Mouse (Mus musculus) neural tube, embryonic 12.5 days (tissue): Measurements from ENCODE around the gene Kirrel3. TPM values are rescaled to one million over a fixed set of nuclear protein-coding genes. Genes with fewer than 3 reads are reported as not detected.

Experiments
- ATAC-seq: fragments of 200-750 bp; cut with Nextera tagmentation; 2 replicates; pipeline ENCODE4 v1.8.0; 2017; ENCODE audit warnings: low read depth, mild to moderate bottlenecking, moderate TSS enrichment, moderate library complexity; ENCODE audit not compliant: low FRiP score
- H3K27ac ChIP-seq: fragments of 300-500 bp; sonication (generic); 2 replicates; pipeline ENCODE4 v1.5.1; 2016
- H3K27me3 ChIP-seq: fragments of 300-500 bp; sonication (generic); replicated peaks from 2 replicates; pipeline ENCODE4 v1.6.1; 2016; ENCODE audit warnings: mild to moderate bottlenecking
- H3K36me3 ChIP-seq: fragments of 300-500 bp; sonication (generic); 2 replicates; pipeline ENCODE4 v1.6.1; 2016; ENCODE audit warnings: mild to moderate bottlenecking
- H3K4me1 ChIP-seq: fragments of 300-500 bp; sonication (generic); 2 replicates; pipeline ENCODE4 v1.6.1; 2016
- H3K4me2 ChIP-seq: fragments of 300-500 bp; sonication (generic); replicated peaks from 2 replicates; pipeline ENCODE4 v1.6.1; 2016; ENCODE audit warnings: mild to moderate bottlenecking
- H3K4me3 ChIP-seq: fragments of 300-500 bp; sonication (generic); 2 replicates; pipeline ENCODE4 v1.5.1; 2016
- H3K9ac ChIP-seq: fragments of 300-500 bp; sonication (generic); 2 replicates; pipeline ENCODE4 v1.6.1; 2016; ENCODE audit warnings: mild to moderate bottlenecking
- H3K9me3 ChIP-seq: fragments of 300-500 bp; sonication (generic); 2 replicates; pipeline ENCODE4 v1.6.1; 2016; ENCODE audit warnings: mild to moderate bottlenecking
- WGBS: fragments of 180-500 bp; shearing (Covaris S2); methylation state at CpG from one replicate; pipeline ENCODE4 v1.1.7; 2016; 5-methylcytosine and 5-hydroxymethylcytosine counted together
- polyA plus RNA-seq: library from polyadenylated mRNA; unstranded; fragments of >200 nt; fragmentation: Nextera tagmentation; extraction: Ambion mirVana; gene quantifications from 2 replicates; pipeline ENCODE4 v1.2.1, GENCODE M21; 2016

Gene Kirrel3
- polyA plus RNA-seq, 1 experiment from 2014 or later, result 12.7 TPM

DNA sequence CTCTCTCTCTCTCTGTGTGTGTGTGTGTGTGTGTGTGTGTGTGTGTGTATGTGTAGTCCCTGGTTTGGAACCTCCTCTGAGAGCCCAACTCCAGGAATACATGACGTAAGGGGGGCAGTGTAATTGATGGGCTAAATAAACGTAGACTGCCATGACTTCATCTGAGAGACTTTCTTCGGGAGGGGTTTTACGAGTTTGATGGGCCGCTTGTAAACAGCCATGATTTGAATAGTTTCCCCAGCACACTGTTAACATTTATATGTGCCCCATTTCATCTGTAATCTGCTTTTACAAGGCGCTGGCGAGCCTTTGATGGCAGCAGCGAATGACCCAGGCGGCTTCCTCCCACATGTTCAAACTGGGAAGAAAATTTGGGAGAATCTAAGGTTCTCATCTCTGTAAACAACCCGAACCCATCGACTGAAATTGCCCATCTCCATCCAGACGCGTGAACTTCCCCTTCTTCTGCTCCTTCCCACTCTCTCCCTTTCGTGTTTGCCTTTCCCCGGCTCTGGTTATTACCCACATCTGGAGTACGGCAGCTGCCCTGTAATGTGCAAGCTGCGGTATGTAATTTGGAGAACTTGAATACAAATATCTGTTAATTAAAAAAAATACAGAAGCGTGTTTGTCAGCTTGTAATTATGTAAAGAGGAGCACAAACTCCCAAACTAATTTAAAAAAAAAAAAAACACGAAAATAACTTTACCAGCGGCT, 34.7 kb downstream of the Kirrel3 start:
- H3K9me3 ChIP-seq, result no peaks in the 10 kb centered on the region
- H3K4me1 ChIP-seq, result no peaks in the 10 kb centered on the region
- H3K9ac ChIP-seq, result no peak overlapping the region
- H3K4me2 ChIP-seq, result no peak overlapping the region
- no peak overlapping the region for H3K27ac ChIP-seq
- H3K27me3 ChIP-seq, result no peaks in the 10 kb centered on the region
- ATAC-seq, result no peak
- 45% methylated on average over 20 of the region's 20 CpGs for WGBS
- no peak overlapping the region for H3K4me3 ChIP-seq
- no peaks in the 10 kb centered on the region for H3K36me3 ChIP-seq

DNA sequence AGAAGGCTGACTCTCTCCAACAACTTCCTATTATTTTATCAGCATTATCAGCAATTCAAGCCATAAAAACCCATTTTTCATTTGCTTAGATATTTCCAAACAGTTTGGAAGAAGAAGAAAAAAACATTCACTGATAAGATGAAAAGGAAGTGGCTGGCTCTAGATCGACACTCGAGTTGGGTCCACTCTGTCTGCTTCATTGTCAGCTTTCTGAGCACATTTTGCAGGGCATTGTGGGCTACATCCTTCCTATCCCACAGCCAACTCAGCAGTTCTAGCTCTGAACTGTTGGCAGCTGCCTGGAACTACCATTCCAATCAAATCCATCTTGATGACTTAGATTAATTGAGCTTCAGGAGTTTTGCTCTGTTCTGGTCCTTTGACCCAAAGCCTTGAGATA, 40.0 kb downstream of the Kirrel3 start:
- Histone ChIP-seq H3K4me2 (no peak overlapping the region), H3K27me3 (no peaks in the 10 kb centered on the region), H3K36me3 (no peaks in the 10 kb centered on the region), H3K9ac (no peak overlapping the region), H3K4me1 (no peaks in the 10 kb centered on the region), H3K4me3 (no peak overlapping the region), H3K27ac (no peak overlapping the region), H3K9me3 (no peaks in the 10 kb centered on the region)
- 82% methylated on average over 2 of the region's 2 CpGs for WGBS
- no peak for ATAC-seq

DNA sequence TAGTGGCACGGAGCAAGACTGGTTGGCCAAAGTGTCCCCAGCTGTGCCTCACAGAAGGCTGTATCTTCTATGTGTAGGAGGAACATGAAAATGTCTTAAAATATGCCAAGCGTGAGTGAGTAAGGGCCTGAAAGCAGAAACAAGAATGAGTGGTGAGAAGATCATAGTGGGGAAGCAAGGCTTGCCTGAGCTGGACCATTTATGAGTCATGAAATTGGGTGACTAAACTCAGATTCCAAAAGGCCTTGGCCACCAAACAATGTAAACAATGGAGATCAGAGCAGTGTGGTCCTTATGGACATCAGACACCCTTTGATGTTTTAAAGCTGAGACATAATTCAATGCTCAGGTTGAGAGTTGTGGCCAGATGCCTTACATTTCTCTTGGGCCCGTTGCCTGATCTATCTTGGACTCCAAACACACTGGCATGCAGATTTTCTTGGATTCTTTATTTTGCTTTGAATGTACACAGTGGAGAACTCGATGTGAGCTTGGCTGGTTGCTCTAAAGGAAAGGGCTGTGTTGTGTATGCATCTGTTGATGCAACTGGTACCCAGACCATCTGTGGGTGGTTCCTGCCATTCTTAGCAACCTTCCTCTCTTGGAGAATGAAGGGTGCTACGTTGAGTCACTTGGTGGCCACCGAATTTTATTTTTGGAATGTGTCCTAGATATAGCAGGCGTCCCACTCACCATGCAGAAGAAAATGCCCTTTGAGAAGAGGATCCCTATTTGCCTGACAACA, 53.1 kb downstream of the Kirrel3 start:
- Histone ChIP-seq H3K27ac (no peak overlapping the region), H3K4me2 (no peak overlapping the region), H3K4me1 (no peaks in the 10 kb centered on the region), H3K36me3 (no peaks in the 10 kb centered on the region), H3K27me3 (no peaks in the 10 kb centered on the region), H3K9me3 (no peaks in the 10 kb centered on the region), H3K4me3 (no peak overlapping the region), H3K9ac (no peak overlapping the region)
- WGBS, result 74% methylated on average over 7 of the region's 7 CpGs
- ATAC-seq, result no peak

DNA sequence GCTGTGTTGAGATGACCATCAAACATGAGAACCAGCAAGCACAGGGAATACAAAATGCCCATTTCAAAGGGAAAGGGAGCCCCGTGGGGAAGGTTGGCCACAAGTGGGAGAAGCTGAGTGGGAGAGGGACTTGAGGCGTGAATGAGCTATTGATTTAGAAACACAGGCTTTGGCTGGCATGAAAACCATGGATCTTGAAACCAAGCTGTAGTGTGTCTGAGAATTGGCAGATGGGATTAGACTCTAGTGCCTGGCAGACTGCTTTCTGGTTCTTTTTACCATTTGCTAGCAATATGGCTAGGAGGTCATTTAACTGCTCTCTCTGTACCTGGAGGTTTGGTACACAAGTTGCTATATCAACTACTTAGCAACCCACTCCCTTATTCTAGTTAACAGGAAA, 56.2 kb downstream of the Kirrel3 start:
- WGBS, result 77% methylated on average over 2 of the region's 2 CpGs

DNA sequence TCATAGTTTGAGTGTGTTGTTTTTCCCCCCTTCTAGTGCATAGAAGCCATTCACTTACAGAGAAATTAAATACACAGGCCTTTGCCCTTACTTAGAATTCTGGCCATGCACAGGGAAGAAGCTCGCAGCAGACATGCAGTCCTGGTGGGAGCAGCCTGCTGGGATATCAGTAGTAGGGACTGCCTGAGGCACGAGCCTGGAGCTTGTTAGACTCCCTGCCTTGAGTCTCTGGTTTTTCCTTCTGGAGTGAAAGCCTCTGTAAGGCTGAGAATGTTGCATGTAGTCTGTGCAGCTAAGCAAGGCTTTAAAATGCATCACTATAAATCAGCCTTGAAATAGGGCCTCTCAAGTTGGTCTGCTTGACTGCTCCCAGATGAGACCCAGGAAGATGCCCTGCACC, 70.0 kb downstream of the Kirrel3 start:
- no peaks in the 10 kb centered on the region for H3K27me3 ChIP-seq
- WGBS, result 17% methylated on average over 2 of the region's 2 CpGs

More for the DNA sequence above, 56.2 kb downstream of the Kirrel3 start:
- H3K27me3 ChIP-seq, result no peaks in the 10 kb centered on the region
- no peak overlapping the region for H3K4me2 ChIP-seq
- no peak overlapping the region for H3K9ac ChIP-seq
- H3K4me1 ChIP-seq, result no peaks in the 10 kb centered on the region
- H3K9me3 ChIP-seq, result no peaks in the 10 kb centered on the region
- H3K36me3 ChIP-seq, result no peaks in the 10 kb centered on the region
- no peak for ATAC-seq
- H3K27ac ChIP-seq, result no peak overlapping the region
- H3K4me3 ChIP-seq, result no peak overlapping the region

DNA sequence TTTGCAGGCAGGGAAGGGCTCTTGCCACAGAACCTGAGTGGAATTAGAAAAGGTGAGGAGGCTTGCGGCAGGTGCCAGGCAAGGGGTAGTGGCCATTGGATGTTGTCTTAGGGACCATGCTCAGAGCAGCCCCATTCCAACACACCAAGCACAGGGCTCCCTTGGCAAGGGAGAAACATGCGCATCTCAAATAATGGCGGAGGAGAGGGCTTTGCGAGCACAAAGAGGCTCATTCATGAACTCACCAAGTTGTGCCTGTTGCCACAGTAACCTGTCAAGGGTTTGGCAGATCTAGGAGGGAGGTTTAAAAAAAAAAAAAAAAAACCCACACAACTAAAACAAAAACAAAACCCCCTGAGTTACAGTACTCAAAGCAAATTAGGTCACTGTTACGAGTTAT, 72.2 kb downstream of the Kirrel3 start:
- Histone ChIP-seq H3K36me3 (no peaks in the 10 kb centered on the region), H3K4me2 (peak overlapping the region; percentile 36), H3K9me3 (no peaks in the 10 kb centered on the region), H3K4me3 (no peak overlapping the region), H3K27ac (0 out of 2 replicates have a peak overlapping the region, but pooled peaks have one; percentile 6), H3K4me1 (peaks cover 35% of the 10 kb centered on the region), H3K27me3 (no peaks in the 10 kb centered on the region), H3K9ac (no peak overlapping the region)
- 31% methylated on average over 5 of the region's 5 CpGs for WGBS
- peak; percentile 81 for ATAC-seq

More for the DNA sequence above, 70.0 kb downstream of the Kirrel3 start:
- H3K9ac ChIP-seq, result no peak overlapping the region
- H3K4me2 ChIP-seq, result no peak overlapping the region
- no peaks in the 10 kb centered on the region for H3K9me3 ChIP-seq
- peaks cover 35% of the 10 kb centered on the region for H3K4me1 ChIP-seq
- peak; percentile 17; the same call in 1 of the 2 replicates for ATAC-seq
- H3K36me3 ChIP-seq, result no peaks in the 10 kb centered on the region
- H3K27ac ChIP-seq, result no peak overlapping the region
- H3K4me3 ChIP-seq, result no peak overlapping the region

DNA sequence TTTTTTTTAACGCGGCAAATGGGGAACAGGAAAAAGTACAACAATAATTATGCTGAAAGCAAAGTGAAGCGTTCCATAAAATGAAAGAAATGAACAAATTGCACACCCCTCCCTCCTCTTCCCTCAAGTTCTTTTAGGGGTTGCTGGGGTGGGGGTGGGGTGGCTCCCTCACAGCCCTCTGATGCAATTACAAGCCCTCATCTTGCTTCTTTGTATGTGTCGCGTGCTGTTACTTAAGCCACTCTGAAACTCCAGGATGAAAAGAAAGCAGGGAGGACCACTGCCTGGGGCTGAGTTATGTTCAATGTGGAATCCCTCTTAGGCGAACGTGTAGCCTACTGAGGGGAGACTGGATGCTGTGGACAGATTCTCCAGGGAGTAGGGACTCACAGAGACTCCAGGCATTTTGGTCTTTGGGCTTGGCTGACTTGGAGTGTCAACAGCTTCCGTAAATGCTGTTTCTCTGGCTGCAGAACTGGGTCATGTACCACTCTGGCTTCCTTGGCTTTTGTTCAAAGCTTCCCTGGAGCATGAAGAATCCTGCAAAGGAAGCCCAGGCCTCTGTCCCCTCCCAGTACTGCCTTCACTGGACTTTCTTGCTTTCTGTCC, 72.7 kb downstream of the Kirrel3 start:
- peak overlapping the region; percentile 36 for H3K4me2 ChIP-seq
- no peaks in the 10 kb centered on the region for H3K36me3 ChIP-seq
- no peaks in the 10 kb centered on the region for H3K27me3 ChIP-seq
- no peaks in the 10 kb centered on the region for H3K9me3 ChIP-seq
- H3K9ac ChIP-seq, result no peak overlapping the region
- no peak overlapping the region for H3K4me3 ChIP-seq
- peaks cover 35% of the 10 kb centered on the region for H3K4me1 ChIP-seq
- H3K27ac ChIP-seq, result no peak overlapping the region
- ATAC-seq, result peak; percentile 73
- WGBS, result 23% methylated on average over 8 of the region's 8 CpGs

DNA sequence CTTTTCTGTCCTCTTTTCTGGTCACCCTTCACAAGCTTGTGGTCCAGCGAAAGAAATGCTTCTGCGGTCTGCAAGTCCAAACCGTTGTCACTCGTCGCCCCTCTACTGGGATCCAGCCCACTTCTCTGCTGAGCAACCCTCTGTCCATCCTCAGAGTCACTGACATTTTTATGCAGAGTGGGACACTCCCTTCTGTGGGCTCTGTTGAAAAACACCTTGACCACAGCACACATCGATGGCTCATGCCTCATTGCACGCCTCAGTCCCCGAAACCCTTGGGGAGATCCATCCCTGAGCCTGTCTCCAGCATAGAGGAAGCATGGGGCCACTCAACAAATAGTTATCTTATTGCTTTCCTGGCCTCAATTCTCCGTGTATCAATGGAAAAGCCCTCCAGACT, 73.4 kb downstream of the Kirrel3 start:
- H3K9me3 ChIP-seq, result no peaks in the 10 kb centered on the region
- no peak overlapping the region for H3K9ac ChIP-seq
- WGBS, result 91% methylated on average over 9 of the region's 9 CpGs
- no peak overlapping the region for H3K4me2 ChIP-seq
- peaks cover 35% of the 10 kb centered on the region for H3K4me1 ChIP-seq
- H3K27ac ChIP-seq, result no peak overlapping the region
- H3K36me3 ChIP-seq, result no peaks in the 10 kb centered on the region
- no peak for ATAC-seq
- no peaks in the 10 kb centered on the region for H3K27me3 ChIP-seq
- no peak overlapping the region for H3K4me3 ChIP-seq

DNA sequence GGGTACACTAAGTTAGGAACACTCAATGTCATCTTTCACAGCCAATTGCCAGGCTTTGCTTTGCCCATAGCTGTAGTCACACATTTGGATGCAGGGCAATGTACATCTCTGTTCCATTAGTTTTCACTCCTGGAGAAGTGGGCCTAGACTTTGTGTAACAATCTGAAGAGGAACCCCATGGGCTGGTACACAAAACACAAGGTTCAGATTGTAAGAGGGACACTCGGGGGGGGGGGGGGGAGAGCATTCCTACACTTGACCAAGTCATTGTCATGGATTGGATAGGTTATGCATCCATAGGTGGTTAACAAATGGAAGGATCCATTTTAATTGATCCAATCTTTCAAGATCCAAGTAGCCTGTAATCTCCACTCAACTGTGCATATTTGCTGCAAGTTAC, 75.6 kb downstream of the Kirrel3 start:
- no peak overlapping the region for H3K9ac ChIP-seq
- H3K27ac ChIP-seq, result no peak overlapping the region
- peaks cover 21% of the 10 kb centered on the region for H3K4me1 ChIP-seq
- H3K4me3 ChIP-seq, result no peak overlapping the region
- WGBS, result 88% methylated on average over 1 of the region's 1 CpGs
- no peaks in the 10 kb centered on the region for H3K9me3 ChIP-seq
- no peak for ATAC-seq
- no peaks in the 10 kb centered on the region for H3K36me3 ChIP-seq
- no peaks in the 10 kb centered on the region for H3K27me3 ChIP-seq
- no peak overlapping the region for H3K4me2 ChIP-seq

DNA sequence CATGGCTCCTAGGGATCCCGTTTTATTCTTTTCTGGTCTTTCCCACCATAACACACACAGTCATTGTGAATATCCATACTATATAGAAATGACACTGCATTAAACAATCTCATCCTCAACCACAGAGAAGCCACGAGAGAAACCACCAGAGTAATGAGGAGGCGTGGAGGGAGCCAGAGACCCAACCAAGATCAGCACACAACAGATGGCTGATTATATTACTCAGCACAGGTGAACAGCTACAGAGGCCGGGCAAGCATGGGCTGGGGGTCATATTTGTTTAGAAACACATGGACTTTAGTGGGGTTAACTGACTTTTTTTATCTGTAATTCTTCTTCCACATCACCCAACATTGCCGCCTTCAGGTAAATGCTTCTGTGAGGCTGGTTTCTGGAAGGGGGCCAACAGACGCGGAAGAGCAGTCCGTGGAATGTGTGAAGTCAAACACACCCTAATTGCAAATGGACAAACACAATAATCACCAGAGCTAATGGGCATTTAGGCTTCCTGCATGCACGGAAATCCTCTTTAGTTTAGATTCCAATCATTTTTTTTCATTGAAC, 76.8 kb downstream of the Kirrel3 start:
- WGBS, result 80% methylated on average over 9 of the region's 9 CpGs

DNA sequence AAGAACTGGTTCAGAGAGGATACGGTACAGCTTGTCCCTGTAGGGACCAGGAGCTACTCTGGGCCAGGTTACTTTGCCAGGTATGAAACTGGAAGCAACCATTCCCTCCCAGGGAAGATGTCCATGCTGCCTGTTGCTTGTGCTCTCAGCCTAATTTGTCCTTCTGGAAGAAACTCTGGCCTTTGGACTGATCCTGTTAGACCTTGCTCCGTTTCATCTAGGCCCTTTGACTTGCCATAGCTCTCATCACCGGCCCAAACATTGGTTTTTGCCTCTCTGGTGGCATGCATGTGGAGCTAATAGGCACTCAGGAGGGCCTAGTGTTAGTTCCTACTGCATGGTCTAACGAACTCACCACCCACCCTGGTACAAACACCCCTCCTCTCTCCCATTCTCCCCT, 88.2 kb downstream of the Kirrel3 start:
- H3K4me3 ChIP-seq, result no peak overlapping the region
- no peaks in the 10 kb centered on the region for H3K27me3 ChIP-seq
- no peaks in the 10 kb centered on the region for H3K36me3 ChIP-seq
- H3K4me2 ChIP-seq, result no peak overlapping the region
- no peaks in the 10 kb centered on the region for H3K4me1 ChIP-seq
- no peak overlapping the region for H3K27ac ChIP-seq
- no peaks in the 10 kb centered on the region for H3K9me3 ChIP-seq
- no peak overlapping the region for H3K9ac ChIP-seq
- no peak for ATAC-seq
- WGBS, result 85% methylated on average over 4 of the region's 4 CpGs

More for the DNA sequence above, 76.8 kb downstream of the Kirrel3 start:
- Histone ChIP-seq H3K9ac (no peak overlapping the region), H3K27ac (no peak overlapping the region), H3K4me2 (no peak overlapping the region), H3K9me3 (no peaks in the 10 kb centered on the region), H3K36me3 (no peaks in the 10 kb centered on the region), H3K4me3 (no peak overlapping the region), H3K4me1 (peaks cover 18% of the 10 kb centered on the region), H3K27me3 (no peaks in the 10 kb centered on the region)
- no peak for ATAC-seq

DNA sequence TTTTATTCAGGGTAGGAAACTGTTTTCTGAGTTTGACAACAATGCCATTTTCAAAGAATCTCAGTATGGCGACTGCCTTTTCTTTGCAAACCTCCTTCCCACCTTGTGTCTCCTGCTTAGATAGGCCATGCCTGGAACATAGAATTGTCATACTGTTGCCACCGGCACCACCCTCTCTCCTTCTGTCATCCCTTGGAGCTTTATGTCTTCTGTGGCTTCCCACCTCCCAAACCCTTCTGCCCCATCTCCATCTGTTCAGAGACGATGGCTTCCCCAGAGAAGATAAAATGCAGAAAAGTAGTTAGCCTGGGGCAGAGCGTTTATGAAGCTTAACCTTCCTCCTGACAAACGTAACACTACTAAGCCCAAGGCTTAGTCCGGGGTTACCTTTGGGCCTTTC, 88.9 kb downstream of the Kirrel3 start:
- Histone ChIP-seq H3K4me1 (no peaks in the 10 kb centered on the region), H3K36me3 (no peaks in the 10 kb centered on the region), H3K9me3 (no peaks in the 10 kb centered on the region), H3K27ac (no peak overlapping the region), H3K27me3 (no peaks in the 10 kb centered on the region), H3K4me2 (no peak overlapping the region), H3K4me3 (no peak overlapping the region), H3K9ac (no peak overlapping the region)
- no peak for ATAC-seq
- 94% methylated on average over 6 of the region's 6 CpGs for WGBS
